In genomic region chr2:154551927-154552326, GRCm38 (mm10) we compare ENCODE assay signal across 9 mouse cellular contexts. TPM values are rescaled to one million over a fixed set of nuclear protein-coding genes. Genes with fewer than 3 reads are reported as not detected.
DNase-seq lines count a peak whose midpoint lies in the region; ATAC-seq and TF ChIP-seq lines count a peak whose summit lies in the region.
"Had no signal": no experiment of that assay in that cellular context is flagged by ENCODE, and none has a peak within 500 bp of the region (broad histone marks: within the 10 kb centered on the region; RNA-seq: fewer than 3 reads in every experiment).

No protein-coding gene starts in this region.

- H3K4me1 ChIP-seq in erythroblast, embryonic 14.5 days (ENCODE audit: control insufficient read depth) = peaks cover 28% of the 10 kb centered on the region
- peaks cover 2% of the 10 kb centered on the region for H3K4me1 ChIP-seq in ES-Bruce4 (ENCODE audit: control insufficient read depth, insufficient read depth, low read length)
- H3K4me1 ChIP-seq in forebrain, embryonic 15.5 days = peaks cover 38% of the 10 kb centered on the region
- H3K4me1 ChIP-seq in liver, embryonic 15.5 days (replicated peaks) = peaks cover 30% of the 10 kb centered on the region

- peaks cover 4% of the 10 kb centered on the region; the same call in 1 of the 2 replicates for H3K9me3 ChIP-seq in erythroblast, embryonic 14.5 days (ENCODE audit: control insufficient read depth, low read length)
- H3K9me3 ChIP-seq in ES-Bruce4 (replicated peaks; ENCODE audit: control insufficient read depth, insufficient read depth, low read length, poor library complexity, severe bottlenecking) = no peaks in the 10 kb centered on the region
- no peaks in the 10 kb centered on the region for H3K9me3 ChIP-seq in forebrain, embryonic 15.5 days
- H3K9me3 ChIP-seq in liver, embryonic 15.5 days (replicated peaks) = no peaks in the 10 kb centered on the region

- no peak overlapping the region for H3K27ac ChIP-seq in ES-Bruce4 (ENCODE audit: insufficient read depth, low read length)
- H3K27ac ChIP-seq in forebrain, embryonic 15.5 days (replicated peaks) = peak overlapping the region; percentile 68
- no peak overlapping the region for H3K27ac ChIP-seq in liver, embryonic 15.5 days (replicated peaks)

- TF ChIP-seq CTCF in ES-Bruce4 (IDR thresholded peaks at IDR 0.05; ENCODE audit: low read depth, low read length) = peak; percentile 25

- no peak overlapping the region for H3K9ac ChIP-seq in ES-Bruce4 (ENCODE audit: low read depth, poor library complexity, severe bottlenecking)
- peak overlapping the region; percentile 14; the same call in 1 of the 2 replicates for H3K9ac ChIP-seq in forebrain, embryonic 15.5 days (replicated peaks)
- H3K9ac ChIP-seq in liver, embryonic 15.5 days = no peak overlapping the region

- TF ChIP-seq POLR2A in ES-Bruce4 (IDR thresholded peaks at IDR 0.05; ENCODE audit: insufficient read depth, low read length) = no peak

- H3K27me3 ChIP-seq in erythroblast, embryonic 14.5 days (ENCODE audit: control insufficient read depth) = peaks cover 44% of the 10 kb centered on the region
- peaks cover 2% of the 10 kb centered on the region; the same call in 1 of the 2 replicates for H3K27me3 ChIP-seq in ES-Bruce4 (ENCODE audit: control insufficient read depth, insufficient read depth, low read length, poor library complexity, severe bottlenecking)
- no peaks in the 10 kb centered on the region for H3K27me3 ChIP-seq in forebrain, embryonic 15.5 days
- peaks cover 47% of the 10 kb centered on the region for H3K27me3 ChIP-seq in liver, embryonic 15.5 days

- ATAC-seq in erythroblast, adult 5-6 weeks (replicated peaks; ENCODE audit: low FRiP score, poor library complexity, severe bottlenecking) = no peak
- no peak; the same call in 1 of the 2 replicates for ATAC-seq in forebrain, embryonic 15.5 days (replicated peaks)
- peak; percentile 23; the same call in 1 of the 2 replicates for ATAC-seq in liver, embryonic 15.5 days (ENCODE audit: insufficient read depth)
- no peak for ATAC-seq in activated CD4-positive, CD25-positive, alpha-beta regulatory T cell, adult 4 months

- H3K4me3 ChIP-seq in erythroblast, embryonic 14.5 days (replicated peaks) = peak overlapping the region; percentile 34
- peak overlapping the region; percentile 59 for H3K4me3 ChIP-seq in ES-Bruce4 (ENCODE audit: low read depth, low read length)
- H3K4me3 ChIP-seq in forebrain, embryonic 15.5 days = no peak overlapping the region
- peak overlapping the region; percentile 36 for H3K4me3 ChIP-seq in liver, embryonic 15.5 days (replicated peaks)
- H3K4me3 ChIP-seq: myocyte had no signal

- no peak for TF ChIP-seq EP300 in ES-Bruce4 (IDR thresholded peaks at IDR 0.05; ENCODE audit: insufficient read depth, low read depth, low read length)

- DNase-seq in right cerebral cortex, postnatal 25 days = no peak
- no peak for DNase-seq in spleen, postnatal 10 days (ENCODE audit: low spot score in 2 of 2)

- peaks cover 16% of the 10 kb centered on the region for H3K36me3 ChIP-seq in erythroblast, embryonic 14.5 days (ENCODE audit: control insufficient read depth)
- H3K36me3 ChIP-seq in ES-Bruce4 (ENCODE audit: control insufficient read depth, insufficient read depth, low read length, poor library complexity, severe bottlenecking) = no peaks in the 10 kb centered on the region
- no peaks in the 10 kb centered on the region for H3K36me3 ChIP-seq in forebrain, embryonic 15.5 days
- H3K36me3 ChIP-seq in liver, embryonic 15.5 days (replicated peaks) = no peaks in the 10 kb centered on the region

- 35% methylated on average over 21 of the region's 21 CpGs for WGBS in forebrain, embryonic 15.5 days
- 50% methylated on average over 21 of the region's 21 CpGs for WGBS in liver, embryonic 15.5 days (ENCODE audit: insufficient replicate concordance)

- peak overlapping the region; percentile 37 for H3K4me2 ChIP-seq in forebrain, embryonic 15.5 days (replicated peaks)
- peak overlapping the region; percentile 62 for H3K4me2 ChIP-seq in liver, embryonic 15.5 days

RNA-seq across cellular contexts. Expression of gene Actl10, which starts 0.4 kb away (rescaled TPM):
- 0.03 TPM in 1 of 2 replicates, not detected in the other for polyA plus RNA-seq in erythroblast, embryonic 14.5 days (2012)
- not detected in 2 replicates for total RNA-seq in erythroblast, adult 5-6 weeks (2015; ENCODE audit: low replicate concordance)
- total RNA-seq in erythroblast, adult 5-6 weeks (2017; ENCODE audit: low replicate concordance) = not detected in 2 replicates
- polyA plus RNA-seq in ES-Bruce4 (2011; ENCODE audit: insufficient read depth, insufficient read length, low read depth, missing spikeins) = not detected in 2 replicates
- 0.59 and 0.88 TPM in 2 replicates for polyA plus RNA-seq in forebrain, embryonic 15.5 days (2015; fragmentation: Nextera tagmentation; extraction: Ambion mirVana)
- polyA plus RNA-seq in liver, embryonic 15.5 days (2015; fragmentation: Nextera tagmentation; extraction: Ambion mirVana) = 0.07 TPM in 1 of 2 replicates, not detected in the other
- not detected for polyA plus RNA-seq in activated CD4-positive, CD25-positive, alpha-beta regulatory T cell, adult 4 months (2017; shearing (Covaris generic))

RNA-seq across cellular contexts. Expression of gene 1700003F12Rik, which starts 5.0 kb away (rescaled TPM):
- polyA plus RNA-seq in erythroblast, embryonic 14.5 days (2012) = not detected in 2 replicates
- not detected in 2 replicates for total RNA-seq in erythroblast, adult 5-6 weeks (2015; ENCODE audit: low replicate concordance)
- total RNA-seq in erythroblast, adult 5-6 weeks (2017; ENCODE audit: low replicate concordance) = not detected in 2 replicates
- polyA plus RNA-seq in ES-Bruce4 (2011; ENCODE audit: insufficient read depth, insufficient read length, low read depth, missing spikeins) = not detected in 2 replicates
- 1.9 and 2.6 TPM in 2 replicates for polyA plus RNA-seq in forebrain, embryonic 15.5 days (2015; fragmentation: Nextera tagmentation; extraction: Ambion mirVana)
- polyA plus RNA-seq in liver, embryonic 15.5 days (2015; fragmentation: Nextera tagmentation; extraction: Ambion mirVana) = 1.0 and 1.9 TPM in 2 replicates
- polyA plus RNA-seq in activated CD4-positive, CD25-positive, alpha-beta regulatory T cell, adult 4 months (2017; shearing (Covaris generic)) = not detected

RNA-seq across cellular contexts. Expression of gene Necab3, which starts 6.8 kb away (rescaled TPM):
- polyA plus RNA-seq in erythroblast, embryonic 14.5 days (2012) = 0.23 and 0.39 TPM in 2 replicates
- total RNA-seq in erythroblast, adult 5-6 weeks (2015; ENCODE audit: low replicate concordance) = 0.63 TPM in 1 of 2 replicates, not detected in the other
- 11.6 TPM in 1 of 2 replicates, not detected in the other for total RNA-seq in erythroblast, adult 5-6 weeks (2017; ENCODE audit: low replicate concordance)
- 4.0 and 5.1 TPM in 2 replicates for polyA plus RNA-seq in ES-Bruce4 (2011; ENCODE audit: insufficient read depth, insufficient read length, low read depth, missing spikeins)
- polyA plus RNA-seq in forebrain, embryonic 15.5 days (2015; fragmentation: Nextera tagmentation; extraction: Ambion mirVana) = 22.2 and 27.8 TPM in 2 replicates
- 0.40 and 0.71 TPM in 2 replicates for polyA plus RNA-seq in liver, embryonic 15.5 days (2015; fragmentation: Nextera tagmentation; extraction: Ambion mirVana)
- polyA plus RNA-seq in activated CD4-positive, CD25-positive, alpha-beta regulatory T cell, adult 4 months (2017; shearing (Covaris generic)) = 1 to 10 TPM in 1 of 2 experiments, under 1 TPM in 1; 0.27 to 1.4 TPM

RNA-seq across cellular contexts. Expression of gene E2f1, which starts 17.8 kb away (rescaled TPM):
- polyA plus RNA-seq in erythroblast, embryonic 14.5 days (2012) = 22.6 and 24.0 TPM in 2 replicates
- 6.7 and 11.1 TPM in 2 replicates for total RNA-seq in erythroblast, adult 5-6 weeks (2015; ENCODE audit: low replicate concordance)
- total RNA-seq in erythroblast, adult 5-6 weeks (2017; ENCODE audit: low replicate concordance) = 5.5 and 7.0 TPM in 2 replicates
- polyA plus RNA-seq in ES-Bruce4 (2011; ENCODE audit: insufficient read depth, insufficient read length, low read depth, missing spikeins) = 27.0 and 28.0 TPM in 2 replicates
- polyA plus RNA-seq in forebrain, embryonic 15.5 days (2015; fragmentation: Nextera tagmentation; extraction: Ambion mirVana) = 14.1 and 15.8 TPM in 2 replicates
- 19.2 and 23.9 TPM in 2 replicates for polyA plus RNA-seq in liver, embryonic 15.5 days (2015; fragmentation: Nextera tagmentation; extraction: Ambion mirVana)
- polyA plus RNA-seq in activated CD4-positive, CD25-positive, alpha-beta regulatory T cell, adult 4 months (2017; shearing (Covaris generic)) = 1 to 10 TPM in 1 of 2 experiments, under 1 TPM in 1; 0.91 to 2.3 TPM

RNA-seq across cellular contexts. Expression of gene Pxmp4, which starts 51.6 kb away (rescaled TPM):
- 1.2 and 1.6 TPM in 2 replicates for polyA plus RNA-seq in erythroblast, embryonic 14.5 days (2012)
- 9.0 and 9.6 TPM in 2 replicates for total RNA-seq in erythroblast, adult 5-6 weeks (2015; ENCODE audit: low replicate concordance)
- 7.5 and 11.2 TPM in 2 replicates for total RNA-seq in erythroblast, adult 5-6 weeks (2017; ENCODE audit: low replicate concordance)
- polyA plus RNA-seq in ES-Bruce4 (2011; ENCODE audit: insufficient read depth, insufficient read length, low read depth, missing spikeins) = 8.3 and 9.5 TPM in 2 replicates
- polyA plus RNA-seq in forebrain, embryonic 15.5 days (2015; fragmentation: Nextera tagmentation; extraction: Ambion mirVana) = 13.4 and 14.1 TPM in 2 replicates
- 34.6 and 43.9 TPM in 2 replicates for polyA plus RNA-seq in liver, embryonic 15.5 days (2015; fragmentation: Nextera tagmentation; extraction: Ambion mirVana)
- 10 to 100 TPM; 20.5 to 23.2 TPM for polyA plus RNA-seq in activated CD4-positive, CD25-positive, alpha-beta regulatory T cell, adult 4 months (2017; shearing (Covaris generic))
